Mouse (Mus musculus) myocyte (in vitro differentiated cells): ENCODE measurements around the gene Six3. TPM values are rescaled to one million over a fixed set of nuclear protein-coding genes. Genes with fewer than 3 reads are reported as not detected.

Experiments used
- H3K27me3 ChIP-seq: one replicate; pipeline ENCODE4 v1.6.1; 2011; ENCODE audit not compliant: control insufficient read depth, insufficient read depth, insufficient read length
- H3K36me3 ChIP-seq: one replicate; pipeline ENCODE4 v1.6.1; 2011; ENCODE audit not compliant: control insufficient read depth, insufficient read depth
- H3K4me2 ChIP-seq: one replicate; pipeline ENCODE4 v1.6.1; 2011; ENCODE audit warnings: low read depth, control low read depth
- H3K4me3 ChIP-seq: one replicate; pipeline ENCODE4 v1.5.1; 2011; ENCODE audit warnings: mild to moderate bottlenecking, control low read depth, moderate library complexity
- H3K79me2 ChIP-seq: one replicate; pipeline ENCODE4 v1.6.1; 2011; ENCODE audit not compliant: control insufficient read depth, insufficient read depth
- H3ac ChIP-seq: one replicate; pipeline ENCODE4 v1.6.1; 2011; ENCODE audit not compliant: control insufficient read depth, insufficient read length
- CEBPB ChIP-seq: IDR thresholded peaks from 2 replicates; pipeline ENCODE4 v1.6.1; 2011; ENCODE audit warnings: mild to moderate bottlenecking, moderate library complexity; ENCODE audit not compliant: poor library complexity, insufficient read depth, severe bottlenecking
- E2F4 ChIP-seq: IDR thresholded peaks from one replicate; pipeline ENCODE4 v1.6.1; 2011; ENCODE audit warnings: mild to moderate bottlenecking, control low read depth, moderate library complexity; ENCODE audit not compliant: insufficient read depth
- MAX ChIP-seq: IDR thresholded peaks from one replicate; pipeline ENCODE4 v1.6.1; 2011; ENCODE audit warnings: low read depth, mild to moderate bottlenecking, control low read depth
- MYOD1 ChIP-seq, 3 experiments: IDR thresholded peaks; one replicate each; pipeline ENCODE4 v1.6.1; 2011; ENCODE audit warnings: control low read depth in 2 of 3, low read depth in 2 of 3, mild to moderate bottlenecking in 2 of 3, moderate library complexity in 1 of 3; ENCODE audit not compliant: insufficient read length in 2 of 3, control insufficient read depth in 1 of 3
- MYOG ChIP-seq, 3 experiments: IDR thresholded peaks; one replicate each; pipeline ENCODE4 v1.6.1; 2011; ENCODE audit warnings: control low read depth in 2 of 3, low read depth in 2 of 3, mild to moderate bottlenecking in 2 of 3; ENCODE audit not compliant: insufficient read length in 2 of 3, control insufficient read depth in 1 of 3, insufficient read depth in 1 of 3
- POLR2A ChIP-seq: IDR thresholded peaks from one replicate; pipeline ENCODE4 v1.6.1; 2011; ENCODE audit warnings: low read depth, mild to moderate bottlenecking, control low read depth, moderate library complexity; ENCODE audit not compliant: insufficient read length
- POLR2AphosphoS2 ChIP-seq: IDR thresholded peaks from one replicate; pipeline ENCODE4 v1.6.1; 2011; ENCODE audit warnings: low read depth, control low read depth; ENCODE audit not compliant: insufficient read length
- REST ChIP-seq: IDR thresholded peaks from one replicate; pipeline ENCODE4 v1.6.1; 2011; ENCODE audit warnings: mild to moderate bottlenecking, control low read depth, moderate library complexity; ENCODE audit not compliant: insufficient read depth, insufficient read length
- SRF ChIP-seq: IDR thresholded peaks from one replicate; pipeline ENCODE4 v1.6.1; 2011; ENCODE audit warnings: low read depth; ENCODE audit not compliant: control insufficient read depth, insufficient read length
- TCF12 ChIP-seq: IDR thresholded peaks from one replicate; pipeline ENCODE4 v1.6.1; 2011; ENCODE audit warnings: mild to moderate bottlenecking, control low read depth; ENCODE audit not compliant: poor library complexity, insufficient read depth, severe bottlenecking
- TCF3 ChIP-seq: IDR thresholded peaks from one replicate; pipeline ENCODE4 v1.6.1; 2011; ENCODE audit warnings: low read depth, control low read depth; ENCODE audit not compliant: insufficient read length
- USF1 ChIP-seq: IDR thresholded peaks from one replicate; pipeline ENCODE4 v1.6.1; 2011; ENCODE audit warnings: low read depth, mild to moderate bottlenecking, control low read depth, moderate library complexity
- polyA plus RNA-seq: library from polyadenylated mRNA; unstranded; fragments of >200 nt; fragmentation: generic; extraction: Trizol; gene quantifications from one replicate; pipeline ENCODE4 v1.2.1, GENCODE M21; 2012; ENCODE audit warnings: missing spikeins

Six3 gene
- polyA plus RNA-seq, 1 experiment, result not detected

DNA sequence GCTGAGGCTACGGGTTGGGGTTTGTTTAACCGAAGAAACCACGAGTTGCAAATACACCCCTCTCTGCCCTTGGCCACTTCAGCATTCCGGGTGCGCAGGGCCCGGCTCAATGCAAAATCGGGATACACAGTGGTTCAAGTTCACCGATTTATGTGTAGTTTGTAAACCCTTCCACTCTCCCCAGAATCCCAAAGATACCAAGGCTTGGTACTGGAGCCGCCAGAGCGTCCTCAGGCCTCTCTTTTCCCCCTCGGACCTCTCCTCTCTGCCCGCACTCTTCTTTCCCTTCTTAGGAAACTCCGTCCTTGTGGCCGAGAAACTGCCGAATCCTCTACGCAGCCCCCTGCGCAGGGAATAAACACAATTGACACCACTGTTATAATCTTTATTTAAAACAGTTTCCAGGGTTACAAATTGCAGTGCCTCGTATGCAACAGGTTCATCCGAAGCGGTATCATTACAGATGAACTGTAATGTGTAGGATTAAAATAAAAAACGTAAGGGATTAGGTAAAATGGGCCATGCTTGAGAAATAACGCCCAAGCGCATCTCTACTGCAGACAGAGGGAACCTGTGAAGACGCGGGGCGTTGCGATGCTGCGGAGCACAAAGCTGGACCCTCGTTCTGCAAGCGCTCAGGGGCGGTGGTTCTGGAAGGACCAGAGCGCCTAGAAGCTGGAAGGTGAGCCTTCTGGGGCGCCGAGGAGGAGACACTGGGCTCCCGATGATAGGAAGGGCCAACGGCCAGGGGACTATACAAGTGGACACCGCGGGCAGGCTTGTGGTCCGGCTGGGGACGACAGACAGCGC lies 5.6 kb upstream of the Six3 start:
- H3ac ChIP-seq, result no peak overlapping the region
- H3K79me2 ChIP-seq, result no peaks in the 10 kb centered on the region
- TF ChIP-seq MYOG (IDR thresholded peaks at IDR 0.05; ENCODE audit: control insufficient read depth in 1 of 3, insufficient read depth in 1 of 3, insufficient read length in 2 of 3, low read depth in 2 of 3), result no peak
- no peak for TF ChIP-seq USF1
- no peak for TF ChIP-seq E2F4
- no peak for TF ChIP-seq SRF
- no peak for TF ChIP-seq MYOD1 (IDR thresholded peaks at IDR 0.05; ENCODE audit: control insufficient read depth in 1 of 3, insufficient read length in 2 of 3, low read depth in 2 of 3)
- no peak for TF ChIP-seq CEBPB
- TF ChIP-seq TCF12, result no peak
- no peak for TF ChIP-seq POLR2AphosphoS2
- H3K36me3 ChIP-seq, result no peaks in the 10 kb centered on the region
- no peak overlapping the region for H3K4me2 ChIP-seq
- peaks cover 25% of the 10 kb centered on the region for H3K27me3 ChIP-seq
- H3K4me3 ChIP-seq, result no peak overlapping the region

DNA sequence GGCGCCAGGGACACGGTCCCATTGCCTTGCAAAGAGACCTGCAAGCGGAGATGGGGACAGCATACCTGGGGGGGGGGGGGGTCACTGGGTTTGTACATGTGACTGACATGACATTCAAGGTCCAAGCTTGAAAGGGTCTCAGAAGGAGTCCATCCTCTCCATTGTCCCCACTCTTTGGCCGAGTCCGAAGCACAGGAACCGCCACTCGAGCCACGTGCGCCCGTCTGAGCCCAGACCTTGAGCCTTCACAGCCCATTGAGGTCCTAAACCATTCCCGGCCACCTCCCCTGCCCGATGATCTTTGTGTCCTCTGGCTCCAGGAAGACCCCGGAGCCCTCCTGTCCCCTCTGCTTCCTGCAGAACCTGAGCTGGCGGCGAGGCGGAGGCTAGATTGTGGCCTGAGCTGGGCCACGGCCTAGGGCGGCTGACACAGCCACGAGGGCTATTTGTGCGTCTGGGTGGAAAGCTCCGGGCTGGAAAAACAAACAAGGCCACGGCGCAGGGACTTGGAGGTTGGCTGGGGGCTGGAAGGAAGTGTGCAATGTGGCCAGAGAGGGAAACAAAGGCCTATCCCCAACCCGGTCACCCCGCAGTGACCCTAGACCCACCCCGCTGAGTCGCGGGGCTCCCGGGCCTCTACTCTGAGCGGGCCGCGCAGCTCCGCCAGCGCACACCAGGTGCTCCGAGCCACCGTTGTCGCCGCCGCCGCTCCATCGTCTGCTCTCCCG lies 4.9 kb upstream of the Six3 start:
- H3K4me3 ChIP-seq, result no peak overlapping the region
- peaks cover 33% of the 10 kb centered on the region for H3K27me3 ChIP-seq
- TF ChIP-seq TCF3 (no peak), MAX (no peak), MYOG (IDR thresholded peaks at IDR 0.05; ENCODE audit: control insufficient read depth in 1 of 3, insufficient read depth in 1 of 3, insufficient read length in 2 of 3, low read depth in 2 of 3) (no peak), USF1 (no peak), REST (no peak), MYOD1 (IDR thresholded peaks at IDR 0.05; ENCODE audit: control insufficient read depth in 1 of 3, insufficient read length in 2 of 3, low read depth in 2 of 3) (no peak), E2F4 (no peak), POLR2A (no peak), TCF12 (no peak), POLR2AphosphoS2 (no peak), SRF (no peak), CEBPB (no peak)
- H3K36me3 ChIP-seq, result no peaks in the 10 kb centered on the region
- H3K4me2 ChIP-seq, result no peak overlapping the region
- H3K79me2 ChIP-seq, result no peaks in the 10 kb centered on the region
- no peak overlapping the region for H3ac ChIP-seq

DNA sequence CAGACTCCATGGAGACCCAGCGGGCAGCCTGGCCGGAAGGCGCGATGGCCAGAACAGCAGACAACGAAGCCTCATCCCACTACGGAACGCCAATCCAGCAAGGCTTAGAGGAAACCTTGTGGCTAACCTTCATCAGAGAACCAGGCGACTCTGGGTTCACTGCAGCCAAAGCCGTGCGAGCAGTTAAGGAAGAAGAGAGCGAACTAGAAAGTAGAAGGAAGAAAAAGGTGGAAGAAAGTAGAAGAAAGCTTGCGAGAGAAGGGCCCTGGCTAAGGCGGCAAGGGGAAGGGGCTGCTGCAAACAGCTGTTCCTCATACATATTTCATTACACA lies 4.3 kb upstream of the Six3 start:
- H3K4me3 ChIP-seq, result no peak overlapping the region

DNA sequence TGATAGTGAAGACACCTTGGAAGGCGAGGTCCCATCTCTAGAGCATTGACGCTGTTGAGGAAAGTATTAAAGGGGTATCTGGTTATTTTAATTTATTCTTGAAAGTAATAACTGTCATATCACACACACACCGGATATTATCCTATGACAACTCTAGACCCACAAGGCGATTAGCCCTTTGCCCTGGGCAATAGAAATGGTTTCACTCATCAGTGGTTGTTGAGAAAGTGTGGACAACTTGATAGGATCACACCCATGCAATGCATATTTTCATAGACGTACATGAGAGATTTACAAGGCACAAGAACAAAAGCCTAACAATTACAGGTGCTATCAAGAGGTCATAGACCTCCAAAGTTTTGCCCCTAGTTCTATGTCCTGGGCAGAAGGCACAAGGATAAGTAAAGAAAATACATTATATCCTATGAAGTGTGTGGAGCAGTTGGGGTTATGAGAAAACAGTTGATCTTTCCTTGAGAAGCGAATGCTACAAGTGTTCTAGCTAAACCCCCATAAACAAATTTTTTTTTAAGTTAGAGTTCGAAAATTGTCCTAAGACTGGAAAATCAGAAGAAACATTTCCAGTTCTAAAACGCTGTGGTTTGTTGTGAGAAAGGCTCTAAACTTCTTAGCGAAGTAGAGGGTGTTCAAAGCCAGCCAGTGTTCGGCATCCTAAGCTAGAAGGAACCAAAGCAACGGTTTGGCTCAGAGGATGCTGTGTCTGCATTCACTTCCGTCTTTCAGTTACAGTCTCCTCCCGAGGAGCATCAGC lies 3.6 kb upstream of the Six3 start:
- Histone ChIP-seq H3K79me2 (no peaks in the 10 kb centered on the region), H3K27me3 (peaks cover 39% of the 10 kb centered on the region), H3K4me2 (no peak overlapping the region), H3K4me3 (no peak overlapping the region), H3ac (no peak overlapping the region), H3K36me3 (no peaks in the 10 kb centered on the region)
- TF ChIP-seq CEBPB, result no peak
- TF ChIP-seq MAX, result no peak
- no peak for TF ChIP-seq MYOD1 (IDR thresholded peaks at IDR 0.05; ENCODE audit: control insufficient read depth in 1 of 3, insufficient read length in 2 of 3, low read depth in 2 of 3)
- no peak for TF ChIP-seq E2F4
- TF ChIP-seq USF1, result no peak
- no peak for TF ChIP-seq SRF
- TF ChIP-seq POLR2AphosphoS2, result no peak
- TF ChIP-seq TCF12, result no peak
- no peak for TF ChIP-seq MYOG (IDR thresholded peaks at IDR 0.05; ENCODE audit: control insufficient read depth in 1 of 3, insufficient read depth in 1 of 3, insufficient read length in 2 of 3, low read depth in 2 of 3)
- no peak for TF ChIP-seq TCF3
- TF ChIP-seq POLR2A, result no peak

More for the DNA sequence above, 4.3 kb upstream of the Six3 start:
- Histone ChIP-seq H3ac (no peak overlapping the region), H3K4me2 (no peak overlapping the region), H3K27me3 (peaks cover 34% of the 10 kb centered on the region), H3K79me2 (no peaks in the 10 kb centered on the region), H3K36me3 (no peaks in the 10 kb centered on the region)
- TF ChIP-seq TCF3 (no peak), MAX (no peak), CEBPB (no peak), TCF12 (no peak), POLR2A (no peak), USF1 (no peak), E2F4 (no peak), POLR2AphosphoS2 (no peak), MYOG (IDR thresholded peaks at IDR 0.05; ENCODE audit: control insufficient read depth in 1 of 3, insufficient read depth in 1 of 3, insufficient read length in 2 of 3, low read depth in 2 of 3) (no peak), MYOD1 (IDR thresholded peaks at IDR 0.05; ENCODE audit: control insufficient read depth in 1 of 3, insufficient read length in 2 of 3, low read depth in 2 of 3) (no peak), SRF (no peak), REST (no peak)
